Mouse (Mus musculus): Measurements from ENCODE around the gene Pigx. TPM values are rescaled to one million over a fixed set of nuclear protein-coding genes. Genes with fewer than 3 reads are reported as not detected.
"Not testable (repeated sequence)": the region's sequence is repeated elsewhere in the genome, so short reads cannot be mapped to it uniquely, and the experiment has no call there.

Gene Pigx
- total RNA-seq, 2 experiments from 2014 or later: 5.9 to 30.4 TPM

DNA sequence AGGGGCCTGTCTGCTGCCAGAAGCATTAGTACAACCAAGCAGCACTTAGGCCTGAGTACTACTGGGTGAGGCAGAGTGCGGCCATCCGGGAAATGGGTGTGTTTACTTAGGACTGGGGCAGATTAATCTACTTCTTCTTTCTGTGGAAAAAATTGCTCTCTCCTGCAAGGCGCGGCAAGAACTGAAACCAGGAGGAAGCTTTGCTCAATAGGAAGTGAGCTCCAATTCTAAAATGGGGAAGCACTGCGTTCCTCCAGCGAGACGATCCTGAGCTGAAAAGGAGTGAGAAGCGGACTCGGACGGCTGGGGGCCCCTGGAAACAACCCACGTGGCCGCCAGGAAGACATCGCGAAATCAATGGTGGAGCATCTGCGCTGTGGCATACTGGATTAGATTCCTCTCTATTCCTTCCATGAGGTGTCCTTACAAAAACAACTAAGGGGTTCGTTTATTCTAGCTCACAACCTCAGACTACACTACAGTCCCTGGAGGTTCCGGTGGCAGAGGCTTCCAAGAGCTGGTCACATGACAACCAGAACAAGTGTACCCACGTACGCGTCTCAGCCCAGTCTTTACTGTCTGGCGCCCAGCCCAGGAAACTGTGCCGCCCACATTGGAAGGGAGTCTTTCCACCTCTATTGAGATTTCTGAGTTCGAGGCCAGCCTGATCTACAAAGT is 14.1 kb upstream of the Pigx start:
- ATAC-seq (replicated peaks; ENCODE audit: low FRiP score, poor library complexity, severe bottlenecking): no peak

- ATAC-seq (replicated peaks; ENCODE audit: low FRiP score, poor library complexity, severe bottlenecking): no peak
These were observed 11.6 kb upstream of the Pigx start for GRCm38 (mm10) chr16:32110951-32111699.

DNA sequence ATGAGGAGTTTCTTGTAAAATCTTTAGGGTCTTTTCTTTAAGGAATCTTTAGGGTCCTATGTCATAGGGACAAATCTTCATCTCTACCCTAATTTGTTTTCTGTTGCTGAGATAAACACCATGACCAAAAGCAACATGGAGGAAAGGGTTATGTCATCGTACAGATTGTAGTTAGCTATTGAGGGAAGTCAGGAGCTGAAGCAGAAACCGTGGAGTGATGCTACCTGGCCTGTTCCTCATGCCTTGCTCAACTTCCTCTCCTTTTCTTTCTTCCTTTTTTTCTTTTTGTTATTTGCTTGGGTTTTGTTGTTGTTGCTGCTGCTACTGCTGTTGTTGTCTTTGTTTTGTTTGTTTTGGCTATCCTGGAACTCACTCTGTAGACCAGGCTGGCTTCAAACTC is 9.0 kb upstream of the Pigx start:
- ATAC-seq (replicated peaks; ENCODE audit: low FRiP score, poor library complexity, severe bottlenecking): no peak

DNA sequence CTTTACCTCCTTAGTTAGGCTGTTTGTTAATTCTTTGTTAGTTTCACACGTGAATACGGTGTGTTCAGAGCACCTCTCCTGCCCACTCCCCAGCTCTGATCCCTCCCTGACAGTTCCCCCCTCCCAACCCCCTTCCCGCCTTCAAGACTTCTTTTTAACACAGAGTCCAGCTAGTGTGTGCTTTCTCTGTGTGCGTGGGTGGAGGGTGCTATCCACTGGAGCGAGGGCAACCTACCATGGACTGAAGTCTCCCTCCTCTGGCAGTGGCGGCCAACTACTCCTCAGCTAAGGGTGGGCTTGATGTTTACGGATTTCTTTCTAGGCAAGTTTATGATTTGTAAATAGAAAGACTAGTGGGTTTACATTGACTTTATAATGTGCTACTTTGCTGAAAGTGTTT is 8.6 kb upstream of the Pigx start:
- ATAC-seq (replicated peaks; ENCODE audit: low FRiP score, poor library complexity, severe bottlenecking): no peak

DNA sequence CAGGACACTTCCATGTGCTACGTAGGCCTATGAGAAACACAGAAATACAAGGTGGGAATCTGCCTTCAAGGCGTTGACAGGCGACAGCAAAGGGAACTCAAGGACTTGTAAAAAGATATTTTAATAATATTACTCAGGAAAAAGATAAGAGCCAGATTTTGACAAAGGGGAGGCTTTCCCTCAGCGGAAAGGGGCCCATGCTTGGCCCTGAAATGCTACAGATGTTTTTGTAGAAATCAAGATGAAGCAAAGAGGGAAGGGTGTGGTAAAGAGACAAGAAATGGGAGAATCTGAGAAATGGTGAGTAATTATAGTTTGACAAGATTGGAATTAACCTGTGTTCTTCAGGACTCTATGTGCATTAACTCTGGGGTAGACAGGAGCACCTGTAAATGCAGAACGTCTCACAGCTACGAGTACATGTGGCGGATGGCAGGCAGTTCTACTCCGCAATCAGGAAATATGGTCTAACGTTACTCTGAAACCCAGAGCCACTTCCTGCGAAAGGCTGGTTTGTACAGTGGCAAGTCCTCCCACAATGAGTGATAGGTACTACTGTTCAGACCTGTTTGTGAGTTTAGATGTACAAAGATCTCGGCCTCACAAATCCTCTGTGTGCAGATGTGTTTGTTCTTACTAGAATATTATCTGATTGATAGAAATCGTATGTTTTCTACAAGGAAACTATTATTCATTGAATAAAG is 8.0 kb upstream of the Pigx start:
- ATAC-seq (replicated peaks; ENCODE audit: low FRiP score, poor library complexity, severe bottlenecking): no peak

DNA sequence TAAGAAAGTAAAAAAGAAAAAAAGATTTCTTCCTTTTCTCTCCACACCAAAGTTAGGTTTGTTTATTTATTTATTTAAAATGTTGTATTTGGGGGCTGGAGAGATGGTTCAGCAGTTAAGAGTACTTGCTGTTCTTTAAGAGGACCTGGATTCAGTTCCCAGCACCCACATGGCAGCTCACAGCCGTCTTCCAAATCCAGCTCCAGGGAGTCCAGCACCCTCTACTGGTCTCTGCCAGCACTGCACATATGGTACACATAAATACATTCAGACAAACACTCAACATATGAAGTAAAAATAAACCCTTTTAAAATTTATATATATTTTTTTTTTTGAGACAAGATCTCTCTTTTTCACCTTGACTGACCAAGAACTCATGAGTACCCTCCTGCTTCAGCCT is 6.2 kb upstream of the Pigx start:
- no peak for ATAC-seq (replicated peaks; ENCODE audit: low FRiP score, poor library complexity, severe bottlenecking)

DNA sequence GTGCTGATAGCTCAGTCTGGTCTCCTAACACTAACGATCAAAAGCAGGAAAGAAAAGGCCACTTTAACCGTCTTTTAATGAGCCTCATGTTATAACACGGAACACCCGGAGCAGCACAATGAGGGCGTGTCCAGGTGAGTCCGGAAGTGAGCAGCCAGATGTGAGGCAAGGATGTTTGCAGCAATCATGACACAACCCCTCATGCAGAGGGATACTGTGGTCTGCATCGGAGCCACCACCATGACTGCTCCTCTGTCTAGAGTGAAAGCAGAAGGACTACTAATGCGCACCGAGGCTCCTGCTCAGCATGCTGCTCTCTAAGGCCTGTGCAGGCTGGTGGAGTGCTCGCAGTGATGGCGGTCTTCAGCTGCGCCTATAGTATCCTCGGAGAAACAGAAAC is 2.8 kb upstream of the Pigx start:
- ATAC-seq (replicated peaks; ENCODE audit: low FRiP score, poor library complexity, severe bottlenecking): no peak

DNA sequence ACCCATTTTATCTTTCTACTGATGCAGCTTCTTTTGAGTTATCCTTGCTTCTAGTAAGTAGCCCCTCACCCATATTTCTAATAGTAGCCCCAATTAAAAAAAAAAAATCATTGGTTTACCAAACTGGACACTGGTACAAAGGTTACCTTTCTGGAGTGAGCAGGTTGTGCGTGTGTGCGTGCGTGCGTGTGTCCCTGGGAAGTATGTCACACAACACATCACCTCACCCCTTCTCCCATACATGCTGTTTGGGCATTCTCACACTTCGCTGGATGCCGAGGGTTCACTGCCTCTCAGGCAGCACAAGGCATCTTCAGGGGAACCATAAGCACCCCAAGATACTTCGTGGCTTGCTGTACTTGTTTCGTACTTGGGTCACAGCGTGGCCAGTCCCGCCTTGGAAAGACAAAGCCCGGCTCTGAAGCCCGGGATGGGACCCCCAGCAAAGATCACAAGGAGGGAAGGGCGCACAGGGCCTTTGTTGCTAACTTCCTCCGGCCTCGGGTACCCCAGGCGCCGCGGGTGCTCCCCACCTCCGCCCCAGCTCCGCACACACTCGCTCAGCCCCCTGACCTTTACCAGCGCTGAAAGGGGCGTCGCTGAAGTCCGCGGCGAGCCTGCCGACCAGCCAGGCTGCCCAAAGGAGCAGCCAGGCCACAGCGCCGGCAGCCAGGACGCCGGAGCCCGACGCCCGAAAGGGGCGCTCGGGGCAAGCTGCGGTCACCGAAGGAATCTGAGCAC is 473 bp downstream of the Pigx start:
- ATAC-seq (replicated peaks; ENCODE audit: low FRiP score, poor library complexity, severe bottlenecking): peak; percentile 53; the same call in 1 of the 2 replicates

GRCm38 (mm10) chr16:32097757-32098156 is 1.8 kb downstream of the Pigx start:
- not testable (repeated sequence) for ATAC-seq (replicated peaks; ENCODE audit: low FRiP score, poor library complexity, severe bottlenecking)

DNA sequence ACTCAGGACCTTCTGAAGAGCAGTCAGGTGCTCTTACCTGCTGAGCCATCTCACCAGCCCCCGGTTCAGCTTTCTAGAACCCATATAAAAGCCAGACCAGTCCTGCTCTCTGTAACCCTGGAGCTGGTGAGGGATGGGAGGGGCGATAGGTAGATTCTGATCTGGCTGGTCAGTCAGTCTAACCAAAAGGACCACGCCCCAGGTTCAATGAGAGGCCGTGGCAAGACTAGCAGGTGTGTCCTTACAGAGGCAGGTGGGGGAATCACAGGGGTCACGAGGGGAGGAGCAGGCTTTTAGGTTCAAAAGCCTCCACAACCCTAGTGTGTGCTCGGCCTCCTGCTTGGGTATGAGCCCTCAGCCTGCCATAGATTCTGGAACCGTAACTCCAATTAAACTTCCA is 8.1 kb downstream of the Pigx start:
- ATAC-seq (replicated peaks; ENCODE audit: low FRiP score, poor library complexity, severe bottlenecking): no peak

DNA sequence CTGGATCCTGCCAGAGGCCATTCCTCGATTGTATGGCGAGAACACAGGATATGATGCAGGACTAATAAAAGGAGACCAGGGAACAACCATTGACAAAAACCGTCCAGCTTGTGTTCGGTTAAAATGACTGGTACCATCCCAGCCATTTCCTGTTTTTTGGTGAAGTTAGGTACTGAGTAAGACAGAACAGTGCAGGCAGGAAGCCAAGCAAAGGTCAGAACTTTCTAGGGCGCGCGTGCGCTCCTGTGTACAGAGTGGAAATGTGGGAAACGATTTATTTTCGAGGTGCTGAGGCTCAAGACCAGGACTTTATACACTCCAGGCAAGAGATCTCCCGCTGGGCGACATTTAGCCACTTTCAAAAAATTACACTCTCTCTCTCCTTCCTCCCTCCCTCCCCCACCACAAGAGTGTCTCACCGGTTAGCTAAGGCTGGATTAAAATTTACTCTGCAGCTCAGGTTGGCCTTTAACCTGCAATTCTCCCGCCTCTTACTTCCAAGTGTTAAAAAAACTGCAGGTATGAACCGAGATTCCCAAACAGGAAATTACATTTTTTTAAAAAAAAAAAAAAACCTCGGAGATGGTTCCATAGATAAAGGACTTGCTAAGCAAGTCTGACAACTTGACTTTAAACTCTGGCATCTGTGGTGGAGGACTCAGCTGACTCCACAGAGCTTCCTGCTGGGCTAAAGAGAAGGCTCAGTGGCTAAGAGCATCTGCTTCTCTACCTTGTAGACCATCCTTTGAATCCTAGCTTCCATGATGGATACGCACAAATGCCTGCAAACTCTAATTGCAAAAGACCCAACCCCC is 11.7 kb downstream of the Pigx start:
- ATAC-seq (replicated peaks; ENCODE audit: low FRiP score, poor library complexity, severe bottlenecking): no peak

- peak; percentile 91 for ATAC-seq (replicated peaks; ENCODE audit: low FRiP score, poor library complexity, severe bottlenecking)
These were observed 20.5 kb downstream of the Pigx start, which contains the start of gene Pak2 for GRCm38 (mm10) chr16:32078991-32079511. Pak2 (minus strand) TSS chr16:32079342.

- ATAC-seq (replicated peaks; ENCODE audit: low FRiP score, poor library complexity, severe bottlenecking): peak; percentile 9
These were observed 21.0 kb downstream of the Pigx start for GRCm38 (mm10) chr16:32078408-32078990.

DNA sequence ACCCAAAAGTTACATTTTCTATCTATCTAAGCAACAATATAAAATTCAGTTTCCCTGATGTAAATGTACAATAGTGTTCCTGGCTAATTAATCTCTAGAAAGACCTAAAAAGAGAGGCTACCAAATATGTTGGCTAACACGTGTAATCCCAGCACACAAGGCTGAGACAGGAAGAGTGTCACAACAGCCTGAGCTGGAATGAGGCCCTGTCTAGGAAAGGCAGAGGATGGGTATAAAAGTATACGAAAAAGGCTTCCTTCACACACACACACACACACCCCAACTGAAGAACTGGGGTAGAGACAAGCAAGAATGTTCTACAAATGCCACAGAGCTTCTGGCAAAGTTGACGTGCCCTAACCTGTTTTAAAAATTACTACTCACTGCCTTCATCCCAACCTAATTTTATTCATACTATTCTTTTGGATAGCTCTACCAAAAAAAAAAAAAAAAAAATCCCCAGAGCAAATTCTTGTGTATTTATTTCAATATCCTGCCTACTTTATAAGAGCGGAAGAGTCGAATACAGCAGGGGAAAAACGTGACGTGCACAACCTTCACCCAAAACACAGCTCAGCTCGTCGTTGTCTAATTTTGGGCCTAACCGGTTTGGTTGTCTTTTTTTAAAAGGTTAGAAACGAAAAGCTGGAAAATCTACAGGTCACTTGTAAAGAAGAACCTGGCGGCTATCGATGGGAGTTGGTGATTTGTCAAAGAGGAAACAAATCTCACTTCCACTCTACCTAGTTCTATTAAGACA is 21.7 kb downstream of the Pigx start:
- ATAC-seq (replicated peaks; ENCODE audit: low FRiP score, poor library complexity, severe bottlenecking): 0 out of 2 replicates have a peak, but pooled peaks have one; percentile 3

DNA sequence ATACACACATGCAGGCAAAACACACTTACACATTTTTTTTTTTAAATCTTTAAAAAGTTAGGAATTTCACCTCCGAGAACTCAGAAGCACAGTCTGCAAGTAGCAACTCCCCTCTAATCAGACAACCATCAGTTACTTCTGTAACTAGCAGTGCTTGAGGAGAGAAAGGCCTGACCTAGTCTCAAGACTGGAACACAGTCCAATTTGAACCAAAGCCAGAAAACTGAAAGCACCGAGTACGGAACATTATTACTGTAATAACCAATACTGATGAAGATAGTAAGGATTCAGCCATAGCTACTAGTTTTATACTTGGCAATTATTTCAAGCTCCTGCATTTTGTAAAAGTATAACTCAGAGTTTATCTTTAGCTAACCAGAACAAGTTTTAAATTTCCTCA is 23.1 kb downstream of the Pigx start:
- ATAC-seq (replicated peaks; ENCODE audit: low FRiP score, poor library complexity, severe bottlenecking): no peak

DNA sequence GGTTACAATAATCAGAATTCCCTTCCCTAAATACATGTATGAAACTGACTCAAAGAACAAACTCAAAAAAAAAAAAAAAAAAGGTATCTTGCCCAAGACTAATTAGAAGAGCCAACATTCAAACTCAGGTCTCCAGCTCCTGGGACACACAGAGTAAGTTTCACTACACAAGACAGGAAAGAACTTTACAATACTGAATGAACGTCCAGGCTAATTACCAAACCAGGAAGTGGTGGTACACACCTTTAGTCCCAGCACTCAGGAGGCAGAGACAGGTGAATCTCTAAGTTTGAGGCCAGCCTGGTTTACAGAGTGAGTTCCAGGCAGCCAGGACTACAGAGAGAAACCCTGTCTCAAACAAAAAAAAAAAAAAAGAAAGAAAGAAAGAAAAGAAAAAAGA is 23.8 kb downstream of the Pigx start:
- no peak for ATAC-seq (replicated peaks; ENCODE audit: low FRiP score, poor library complexity, severe bottlenecking)

DNA sequence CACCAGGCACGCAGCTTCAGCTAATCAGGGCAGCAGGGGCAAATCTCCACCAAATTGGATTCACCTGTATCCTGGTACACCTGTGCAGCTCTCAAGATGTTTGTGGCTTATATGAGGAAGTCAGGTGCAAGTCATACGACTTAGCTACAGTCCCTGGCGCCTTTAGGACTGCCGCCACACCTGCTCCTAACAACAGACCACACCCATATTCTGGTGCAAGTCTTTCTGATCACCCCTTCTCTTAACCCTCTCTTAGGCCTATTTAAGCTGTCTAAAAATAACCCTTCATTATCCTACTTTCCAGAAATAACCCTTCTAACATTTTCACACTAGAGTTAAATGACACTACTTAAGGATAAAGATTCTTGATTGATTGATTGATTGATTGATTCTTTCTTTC is 29.5 kb downstream of the Pigx start:
- not testable (repeated sequence) for ATAC-seq (replicated peaks; ENCODE audit: low FRiP score, poor library complexity, severe bottlenecking)
